Mouse (Mus musculus) cerebellum, postnatal 25 days (tissue): ENCODE measurements at regions not wholly inside any gene's neighbourhood (a gene's known extent, or its start where the extent isn't known, plus 50 kb on each side); places are given as distances from the start of the nearest gene placed in this dataset.

Source experiments
- DNase-seq, 2 experiments: peaks; one replicate each; pipeline ENCODE4 v3.0.0; 2021; ENCODE audit warnings: mixed read lengths in 2 of 2

GRCm38 (mm10) chr4:153227680-153228420, 254.8 kb downstream of the Ajap1 start:
- no peak for DNase-seq

- DNase-seq: no peak
These were observed 257.9 kb downstream of the Ajap1 start for GRCm38 (mm10) chr4:153224618-153225177.

DNA sequence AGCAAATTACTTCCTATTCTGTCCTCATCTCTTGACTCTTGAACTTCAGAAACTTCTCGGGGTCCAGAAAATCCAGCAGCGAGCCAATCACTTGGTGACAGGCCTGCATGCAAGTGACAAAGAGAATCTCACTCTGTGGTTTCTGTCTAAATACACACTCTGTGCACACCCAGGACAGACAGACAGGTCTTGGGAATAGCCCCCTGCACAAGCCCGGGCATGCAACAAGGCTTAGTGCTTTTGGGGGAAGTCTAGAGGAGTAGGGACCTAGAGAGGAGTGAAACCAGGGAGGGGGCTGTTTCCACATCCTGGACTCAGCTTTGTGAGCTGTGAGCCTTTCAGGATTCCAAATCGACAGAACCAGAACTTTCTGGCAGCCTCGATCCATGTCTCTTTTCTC, 259.6 kb downstream of the Ajap1 start:
- no peak for DNase-seq

- DNase-seq: no peak
These were observed 262.1 kb downstream of the Ajap1 start for GRCm38 (mm10) chr4:153220485-153220884.

DNA sequence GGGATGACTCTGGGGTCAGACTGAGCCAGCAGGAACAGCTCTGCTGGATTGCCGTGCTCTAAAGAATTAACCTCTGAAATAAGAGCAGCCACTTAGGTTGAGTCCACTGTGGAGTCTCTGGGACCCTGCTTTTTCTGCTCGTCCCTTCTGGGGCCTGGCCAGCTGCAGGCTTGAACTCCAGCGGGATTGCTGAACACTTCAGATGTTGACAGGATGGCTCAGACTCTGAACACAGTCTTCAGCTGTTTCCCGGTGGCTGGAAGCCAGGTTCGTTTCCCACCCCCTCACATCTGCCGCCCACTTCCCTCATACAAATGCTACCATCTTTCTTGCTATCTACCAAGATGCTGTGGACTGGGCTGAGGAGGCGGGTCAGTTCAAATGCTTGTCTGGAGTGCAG, 262.5 kb downstream of the Ajap1 start:
- DNase-seq: no peak

- no peak for DNase-seq
These were observed 265.1 kb downstream of the Ajap1 start for GRCm38 (mm10) chr4:153217541-153217980.

DNA sequence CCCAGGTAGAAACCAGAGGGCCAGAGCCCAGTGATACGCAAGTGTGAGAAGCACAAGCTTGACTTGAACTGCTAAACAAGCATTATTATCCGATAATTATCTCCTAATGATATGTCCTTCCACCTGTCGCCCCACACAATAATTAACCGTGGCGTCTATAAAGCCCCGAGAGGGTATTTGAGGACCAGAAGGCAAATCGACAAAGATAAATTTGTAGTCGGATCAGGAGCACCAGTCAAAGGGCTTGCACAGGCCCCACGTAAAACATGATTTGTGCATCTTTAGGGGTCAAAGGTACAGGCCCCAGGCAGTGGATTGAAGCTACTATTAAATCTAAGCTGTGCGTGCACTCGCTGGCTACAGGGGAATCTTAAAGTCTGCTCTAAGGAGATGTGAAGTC, 270.5 kb downstream of the Ajap1 start:
- DNase-seq: no peak

- DNase-seq: no peak
These were observed 273.8 kb downstream of the Ajap1 start for GRCm38 (mm10) chr4:153208822-153209221.

- DNase-seq: no peak
These were observed 274.4 kb downstream of the Ajap1 start for GRCm38 (mm10) chr4:153208215-153208614.

GRCm38 (mm10) chr4:153207578-153208102, 275.0 kb downstream of the Ajap1 start:
- DNase-seq: no peak

DNA sequence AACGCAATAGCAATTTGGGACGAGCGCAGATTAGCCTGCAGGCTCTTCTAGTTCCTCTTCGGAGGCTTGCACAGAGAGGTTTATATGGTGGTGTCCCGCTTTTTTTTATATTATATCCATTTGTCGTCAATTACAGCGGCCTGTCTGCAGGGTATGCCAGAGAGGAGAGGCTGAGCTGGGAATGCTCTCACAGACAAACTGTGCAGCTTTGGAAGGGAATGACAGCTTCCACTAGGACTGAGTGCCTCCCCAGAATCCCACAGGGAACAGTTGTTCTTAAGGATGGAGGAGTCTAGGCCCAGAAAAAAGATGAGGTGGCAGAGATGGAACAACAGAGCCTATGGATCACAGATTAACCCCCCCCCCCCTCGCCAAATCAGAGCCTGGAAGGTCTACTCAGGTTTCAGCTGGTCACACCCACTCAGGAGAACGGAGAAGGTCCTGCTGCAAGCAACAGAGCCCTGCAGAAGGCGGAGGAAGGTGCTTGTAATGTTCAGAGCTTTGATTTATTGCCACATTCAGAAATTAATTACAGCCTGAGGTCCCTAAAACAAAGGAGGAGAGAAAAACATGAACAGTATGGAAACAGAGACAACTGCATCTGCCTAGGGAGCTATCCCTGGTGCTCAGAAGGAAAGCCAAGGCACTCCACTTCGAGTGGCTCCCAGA, 275.7 kb downstream of the Ajap1 start:
- no peak for DNase-seq

GRCm38 (mm10) chr4:153204764-153205163, 277.8 kb downstream of the Ajap1 start:
- no peak for DNase-seq

DNA sequence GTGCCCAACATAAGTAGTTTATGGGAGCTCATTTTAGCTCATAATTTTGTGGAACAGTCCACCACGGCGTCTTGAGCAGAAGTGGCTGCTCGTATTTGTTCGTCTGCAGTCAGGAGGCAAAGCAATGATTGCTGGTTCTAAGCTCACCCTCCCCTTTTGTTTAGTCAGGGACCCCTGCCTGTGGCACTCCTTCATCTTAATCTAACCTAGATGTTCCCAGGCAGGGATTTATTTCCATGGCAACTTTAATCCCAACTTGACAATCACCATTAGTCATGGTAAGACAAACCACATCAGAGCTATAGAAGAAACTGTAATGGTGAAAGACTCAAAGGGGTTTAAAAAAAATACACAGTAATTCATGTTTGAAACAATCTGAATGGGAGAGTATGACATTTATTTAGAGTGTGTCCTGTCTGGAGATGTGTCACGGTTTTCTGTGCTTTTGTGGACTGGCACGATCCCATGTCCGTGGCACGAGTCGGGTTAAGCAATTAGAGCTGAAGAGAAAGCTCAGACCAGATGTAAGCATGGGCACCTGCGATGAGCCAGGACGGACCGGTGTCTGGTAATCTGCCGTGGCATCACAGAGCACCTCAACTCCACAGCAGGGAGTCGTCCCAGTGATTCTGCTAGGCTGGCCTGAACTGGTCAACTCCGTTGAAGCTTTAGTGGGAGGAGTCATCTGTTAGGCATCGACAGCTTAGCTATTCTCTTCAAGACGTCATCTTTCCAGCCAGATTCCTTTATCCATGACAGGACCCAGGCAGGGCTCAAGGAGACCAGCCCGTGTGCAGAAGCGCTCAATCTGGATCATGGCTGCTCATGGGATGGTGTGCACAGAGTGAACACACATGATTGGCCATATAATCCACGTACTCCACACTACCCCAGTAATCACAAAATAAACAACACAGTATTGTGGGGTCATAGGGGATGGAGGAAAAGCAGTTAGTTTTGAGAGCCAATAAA, 281.5 kb downstream of the Ajap1 start:
- DNase-seq: no peak

GRCm38 (mm10) chr4:153189485-153189884, 293.1 kb downstream of the Ajap1 start:
- DNase-seq: peak in 1 of 2 experiments; percentile 18

DNA sequence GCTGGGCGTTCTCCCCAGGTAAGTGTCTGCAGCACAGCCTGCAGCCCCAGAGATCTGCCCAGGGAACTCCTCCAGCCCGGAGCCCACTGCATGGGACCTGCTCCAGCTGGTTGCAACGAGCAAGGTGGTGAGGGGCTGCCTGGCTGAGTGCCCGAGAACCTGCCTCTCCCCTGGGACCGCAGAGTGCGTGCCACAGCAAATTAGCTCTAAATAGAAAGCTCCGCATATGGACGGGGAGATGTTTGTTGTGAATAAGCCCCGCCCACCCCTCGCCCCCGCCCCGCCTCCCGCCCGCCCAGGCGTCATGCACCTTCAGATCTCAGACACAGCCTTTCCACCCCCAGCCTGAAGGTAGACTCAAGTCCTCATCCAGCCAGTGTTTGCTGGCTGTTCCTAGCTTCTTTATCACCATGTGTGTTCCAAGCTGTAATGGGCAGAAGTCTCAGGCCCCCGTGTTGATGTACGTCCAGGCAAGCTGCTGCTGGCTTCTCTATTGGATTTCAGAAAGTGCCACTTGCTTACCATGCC, 294.0 kb downstream of the Ajap1 start:
- DNase-seq: peak in 1 of 2 experiments; percentile 13

GRCm38 (mm10) chr4:153187959-153188503, 294.6 kb downstream of the Ajap1 start:
- no peak for DNase-seq

DNA sequence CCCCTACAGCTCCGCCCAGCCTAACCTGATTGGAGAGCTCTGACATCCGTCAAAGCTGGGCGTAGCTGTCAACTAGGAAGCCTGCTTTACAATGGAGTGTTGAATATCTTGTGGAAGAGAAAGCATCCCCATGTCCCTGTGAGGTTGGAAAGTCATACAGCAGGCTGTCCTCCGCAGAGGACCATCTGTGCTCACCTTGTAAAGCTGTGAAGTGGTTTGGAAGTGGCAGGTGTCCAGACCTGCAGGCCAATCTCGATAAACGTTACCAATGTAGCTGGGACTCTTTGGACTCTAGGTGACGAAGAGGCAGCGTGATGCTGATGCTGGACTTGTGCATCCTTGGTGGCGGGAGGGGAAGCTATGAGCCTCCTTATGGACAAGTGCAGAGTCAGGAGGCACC, 305.1 kb downstream of the Ajap1 start:
- peak; percentile 40 to 60 for DNase-seq

GRCm38 (mm10) chr4:153175660-153176059, 307.0 kb downstream of the Ajap1 start:
- peak; percentile 47 to 73 for DNase-seq

- DNase-seq: no peak
These were observed 307.5 kb downstream of the Ajap1 start for GRCm38 (mm10) chr4:153175077-153175476.

- DNase-seq: no peak
These were observed 312.6 kb downstream of the Ajap1 start for GRCm38 (mm10) chr4:153169991-153170390.

DNA sequence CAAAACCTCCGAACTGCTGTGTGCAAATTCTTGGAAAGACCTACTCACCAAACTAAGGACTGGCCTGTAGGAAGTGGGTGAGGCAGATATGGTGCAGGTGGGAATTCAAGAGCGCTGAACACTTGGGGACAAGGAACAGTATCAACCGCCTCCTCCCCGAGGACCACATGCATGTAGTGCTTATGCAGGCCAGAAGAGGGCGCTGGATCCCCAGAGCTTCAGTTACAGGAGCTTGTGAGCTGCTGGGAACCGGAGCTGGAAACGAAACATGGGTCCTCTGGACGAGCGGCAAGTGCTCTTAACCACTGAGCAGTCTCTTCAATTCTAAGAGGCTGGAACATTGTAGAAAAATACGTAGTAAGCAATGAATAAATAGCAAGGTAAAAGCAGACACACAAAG, 317.8 kb downstream of the Ajap1 start:
- DNase-seq: no peak

GRCm38 (mm10) chr4:153160115-153160514, 322.5 kb downstream of the Ajap1 start:
- DNase-seq: no peak
